Mouse (Mus musculus): ENCODE measurements around the gene Ntn3. TPM values are rescaled to one million over a fixed set of nuclear protein-coding genes. Genes with fewer than 3 reads are reported as not detected.

The Ntn3 gene
- total and polyA plus RNA-seq, 3 experiments = 1.6 to 3.8 (median 2.1) TPM

- H3K27me3 ChIP-seq (ENCODE audit: insufficient read depth, low read length) = no peaks in the 10 kb centered on the region
- DNase-seq (ENCODE audit: low spot score) (no peak), ATAC-seq (ENCODE audit: extremely low read depth, insufficient number of reproducible peaks, low FRiP score, poor library complexity, severe bottlenecking) (no peak)
- peaks cover 94% of the 10 kb centered on the region for H3K4me1 ChIP-seq (ENCODE audit: insufficient read depth, low read depth, low read length)
- peaks cover 49% of the 10 kb centered on the region for H3K36me3 ChIP-seq (replicated peaks)
- TF ChIP-seq GATA2 (IDR thresholded peaks at IDR 0.05; ENCODE audit: borderline replicate concordance, low read depth, low read length) = no peak
- peak overlapping the region; percentile 97 for H3K4me3 ChIP-seq (ENCODE audit: low read depth, low read length)
- no peaks in the 10 kb centered on the region for H3K9me3 ChIP-seq (replicated peaks)
Observed at GRCm38 (mm10) chr17:24204846-24205245, 4.5 kb downstream of the Ntn3 start.

- Histone ChIP-seq H3K9me3 (replicated peaks) (no peaks in the 10 kb centered on the region), H3K27me3 (ENCODE audit: insufficient read depth, low read length) (no peaks in the 10 kb centered on the region), H3K4me3 (ENCODE audit: low read depth, low read length) (peak overlapping the region; percentile 97), H3K36me3 (replicated peaks) (peaks cover 59% of the 10 kb centered on the region), H3K4me1 (ENCODE audit: insufficient read depth, low read depth, low read length) (peaks cover 94% of the 10 kb centered on the region)
- no peak for DNase-seq (ENCODE audit: low spot score)
- no peak for ATAC-seq (ENCODE audit: extremely low read depth, insufficient number of reproducible peaks, low FRiP score, poor library complexity, severe bottlenecking)
- no peak for TF ChIP-seq GATA1 (IDR thresholded peaks at IDR 0.05; ENCODE audit: borderline replicate concordance, low read length)
- TF ChIP-seq TAL1 (conservative IDR thresholded peaks at IDR 0.05; ENCODE audit: low read depth, low read length) = no peak
- no peak for TF ChIP-seq GATA2 (IDR thresholded peaks at IDR 0.05; ENCODE audit: borderline replicate concordance, low read depth, low read length)
- TF ChIP-seq POLR2AphosphoS5 (IDR thresholded peaks at IDR 0.05; ENCODE audit: insufficient replicate concordance, low read depth, low read length) = no peak
- no peak for TF ChIP-seq CTCF (IDR thresholded peaks at IDR 0.05; ENCODE audit: low read depth, low read length)
Observed at GRCm38 (mm10) chr17:24203611-24204534, 5.5 kb downstream of the Ntn3 start.

GRCm38 (mm10) chr17:24203068-24203467 lies 6.3 kb downstream of the Ntn3 start:
- DNase-seq (ENCODE audit: low spot score) = peak; percentile 81
- Histone ChIP-seq H3K4me1 (ENCODE audit: insufficient read depth, low read depth, low read length) (peaks cover 94% of the 10 kb centered on the region), H3K9me3 (replicated peaks) (no peaks in the 10 kb centered on the region), H3K4me3 (ENCODE audit: low read depth, low read length) (peak overlapping the region; percentile 67), H3K36me3 (replicated peaks) (peaks cover 64% of the 10 kb centered on the region), H3K27me3 (ENCODE audit: insufficient read depth, low read length) (no peaks in the 10 kb centered on the region)
- TF ChIP-seq POLR2AphosphoS5 (IDR thresholded peaks at IDR 0.05; ENCODE audit: insufficient replicate concordance, low read depth, low read length) (no peak), GATA2 (IDR thresholded peaks at IDR 0.05; ENCODE audit: borderline replicate concordance, low read depth, low read length) (no peak), GATA1 (IDR thresholded peaks at IDR 0.05; ENCODE audit: borderline replicate concordance, low read length) (no peak), TAL1 (conservative IDR thresholded peaks at IDR 0.05; ENCODE audit: low read depth, low read length) (peak; percentile 83), CTCF (IDR thresholded peaks at IDR 0.05; ENCODE audit: low read depth, low read length) (no peak)
- peak; percentile 65 for ATAC-seq (ENCODE audit: extremely low read depth, insufficient number of reproducible peaks, low FRiP score, poor library complexity, severe bottlenecking)

- Histone ChIP-seq H3K9me3 (replicated peaks) (no peaks in the 10 kb centered on the region), H3K4me1 (ENCODE audit: insufficient read depth, low read depth, low read length) (peaks cover 94% of the 10 kb centered on the region), H3K4me3 (ENCODE audit: low read depth, low read length) (peak overlapping the region; percentile 67; the same call in 1 of the 2 replicates), H3K27me3 (ENCODE audit: insufficient read depth, low read length) (no peaks in the 10 kb centered on the region), H3K36me3 (replicated peaks) (peaks cover 73% of the 10 kb centered on the region)
- TF ChIP-seq POLR2AphosphoS5 (IDR thresholded peaks at IDR 0.05; ENCODE audit: insufficient replicate concordance, low read depth, low read length) = no peak
- TF ChIP-seq GATA1 (IDR thresholded peaks at IDR 0.05; ENCODE audit: borderline replicate concordance, low read length) = no peak
- no peak for TF ChIP-seq TAL1 (conservative IDR thresholded peaks at IDR 0.05; ENCODE audit: low read depth, low read length)
- no peak for TF ChIP-seq CTCF (IDR thresholded peaks at IDR 0.05; ENCODE audit: low read depth, low read length)
- no peak for TF ChIP-seq GATA2 (IDR thresholded peaks at IDR 0.05; ENCODE audit: borderline replicate concordance, low read depth, low read length)
- no peak for DNase-seq (ENCODE audit: low spot score)
- no peak for ATAC-seq (ENCODE audit: extremely low read depth, insufficient number of reproducible peaks, low FRiP score, poor library complexity, severe bottlenecking)
Observed at GRCm38 (mm10) chr17:24201092-24201491, 8.2 kb downstream of the Ntn3 start.

- no peak for ATAC-seq (ENCODE audit: extremely low read depth, insufficient number of reproducible peaks, low FRiP score, poor library complexity, severe bottlenecking)
- Histone ChIP-seq H3K9me3 (replicated peaks) (no peaks in the 10 kb centered on the region), H3K4me3 (ENCODE audit: low read depth, low read length) (peak overlapping the region; percentile 60; the same call in 1 of the 2 replicates), H3K27me3 (ENCODE audit: insufficient read depth, low read length) (no peaks in the 10 kb centered on the region), H3K36me3 (replicated peaks) (peaks cover 85% of the 10 kb centered on the region), H3K4me1 (ENCODE audit: insufficient read depth, low read depth, low read length) (peaks cover 97% of the 10 kb centered on the region)
- no peak for TF ChIP-seq CTCF (IDR thresholded peaks at IDR 0.05; ENCODE audit: low read depth, low read length)
- no peak for TF ChIP-seq GATA2 (IDR thresholded peaks at IDR 0.05; ENCODE audit: borderline replicate concordance, low read depth, low read length)
- TF ChIP-seq POLR2AphosphoS5 (IDR thresholded peaks at IDR 0.05; ENCODE audit: insufficient replicate concordance, low read depth, low read length) = no peak
- TF ChIP-seq TAL1 (conservative IDR thresholded peaks at IDR 0.05; ENCODE audit: low read depth, low read length) = no peak
- no peak for TF ChIP-seq GATA1 (IDR thresholded peaks at IDR 0.05; ENCODE audit: borderline replicate concordance, low read length)
- DNase-seq (ENCODE audit: low spot score) = no peak
Observed at GRCm38 (mm10) chr17:24199741-24200140, 9.6 kb downstream of the Ntn3 start.

- DNase-seq (ENCODE audit: low spot score) = no peak
Observed at GRCm38 (mm10) chr17:24199252-24199651, 10.1 kb downstream of the Ntn3 start.

More at GRCm38 (mm10) chr17:24199252-24199651, 10.1 kb downstream of the Ntn3 start:
- Histone ChIP-seq H3K4me3 (ENCODE audit: low read depth, low read length) (peak overlapping the region; percentile 62; the same call in 1 of the 2 replicates), H3K36me3 (replicated peaks) (peaks cover 86% of the 10 kb centered on the region), H3K27me3 (ENCODE audit: insufficient read depth, low read length) (no peaks in the 10 kb centered on the region), H3K9me3 (replicated peaks) (no peaks in the 10 kb centered on the region), H3K4me1 (ENCODE audit: insufficient read depth, low read depth, low read length) (peaks cover 97% of the 10 kb centered on the region)
- no peak for ATAC-seq (ENCODE audit: extremely low read depth, insufficient number of reproducible peaks, low FRiP score, poor library complexity, severe bottlenecking)
- TF ChIP-seq TAL1 (conservative IDR thresholded peaks at IDR 0.05; ENCODE audit: low read depth, low read length) (peak; percentile 54), CTCF (IDR thresholded peaks at IDR 0.05; ENCODE audit: low read depth, low read length) (no peak)
